Mouse (Mus musculus): ENCODE data around the gene Taar6. TPM values are rescaled to one million over a fixed set of nuclear protein-coding genes. Genes with fewer than 3 reads are reported as not detected.

The Taar6 gene
- not detected in 2 replicates for polyA plus RNA-seq (2016; fragmentation: Nextera tagmentation; extraction: Ambion mirVana)

- Histone ChIP-seq H3K27me3 (replicated peaks; ENCODE audit: low read depth, poor library complexity, severe bottlenecking) (no peaks in the 10 kb centered on the region), H3K9me3 (peaks cover 2% of the 10 kb centered on the region; the same call in 1 of the 2 replicates), H3K27ac (replicated peaks) (no peak within 1 kb of the TSS), H3K4me1 (no peaks in the 10 kb centered on the region; the same call in 1 of the 2 replicates), H3K36me3 (replicated peaks) (no peaks in the 10 kb centered on the region), H3K4me3 (no peak within 1 kb of the TSS)
- DNase-seq (ENCODE audit: low spot score) = no peak
- 80% methylated on average over 8 of the region's 8 CpGs for whole genome bisulfite sequencing
Observed at GRCm38 (mm10) chr10:23985546-23985945, at the start of gene Taar6. Gene Taar6, minus strand, starts transcription at chr10:23985646.

DNA sequence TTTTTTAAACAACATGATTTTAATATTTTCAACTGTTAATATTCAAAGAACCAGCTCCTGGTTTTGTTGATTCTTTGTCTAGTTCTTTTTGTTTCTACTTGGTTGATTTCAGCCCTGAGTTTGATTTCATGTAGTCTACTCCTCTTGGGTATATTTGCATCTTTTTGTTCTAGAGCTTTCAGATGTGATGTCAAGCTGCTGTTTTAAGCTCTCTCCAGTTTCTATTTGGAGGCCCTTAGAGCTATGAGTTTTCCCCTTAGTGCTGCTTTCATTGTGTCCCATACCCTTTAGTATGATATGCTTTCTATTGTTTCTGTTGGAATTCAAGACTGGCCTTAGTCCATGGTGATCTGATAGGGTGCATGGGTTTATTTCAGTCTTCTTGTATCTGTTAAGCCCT, 45.9 kb upstream of the Taar6 start:
- no peak for DNase-seq (ENCODE audit: low spot score)
- Histone ChIP-seq H3K27ac (replicated peaks) (no peak overlapping the region), H3K36me3 (replicated peaks) (no peaks in the 10 kb centered on the region), H3K27me3 (replicated peaks; ENCODE audit: low read depth, poor library complexity, severe bottlenecking) (no peaks in the 10 kb centered on the region), H3K9me3 (no peaks in the 10 kb centered on the region), H3K4me1 (no peaks in the 10 kb centered on the region), H3K4me3 (no peak overlapping the region)

- no peak within 1 kb of the TSS for H3K27ac ChIP-seq (replicated peaks)
- no peak within 1 kb of the TSS for H3K4me3 ChIP-seq
- H3K36me3 ChIP-seq (replicated peaks) = no peaks in the 10 kb centered on the region
- no peaks in the 10 kb centered on the region for H3K9me3 ChIP-seq
- H3K27me3 ChIP-seq (replicated peaks; ENCODE audit: low read depth, poor library complexity, severe bottlenecking) = no peaks in the 10 kb centered on the region
- H3K4me1 ChIP-seq = no peaks in the 10 kb centered on the region
- no peak for DNase-seq (ENCODE audit: low spot score)
Observed at GRCm38 (mm10) chr10:24026922-24027321, 41.5 kb upstream of the Taar6 start, which contains the start of gene Taar7d. Gene Taar7d, plus strand, starts transcription at chr10:24027222.

DNA sequence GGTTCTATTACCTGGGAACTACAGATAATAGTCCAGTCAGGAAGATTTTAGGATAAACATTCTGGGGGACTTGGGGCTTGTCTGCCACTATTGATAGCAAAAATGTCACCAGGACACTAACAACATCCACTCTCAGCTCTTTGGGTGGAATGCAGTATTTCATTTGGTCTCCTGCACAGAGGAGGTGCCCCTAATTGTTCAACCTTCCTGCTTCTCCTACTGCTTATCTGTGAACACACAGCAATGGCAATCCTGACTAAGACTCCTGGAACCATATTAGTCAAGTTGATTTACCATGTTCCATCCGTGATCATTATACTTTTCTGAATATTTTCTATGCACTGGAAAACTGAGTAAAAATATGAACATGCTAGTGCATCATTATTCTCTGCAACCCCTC, 22.7 kb upstream of the Taar6 start:
- 92% methylated on average over 1 of the region's 1 CpGs for WGBS
- no peaks in the 10 kb centered on the region for H3K27me3 ChIP-seq (replicated peaks; ENCODE audit: low read depth, poor library complexity, severe bottlenecking)
- H3K36me3 ChIP-seq (replicated peaks) = no peaks in the 10 kb centered on the region
- DNase-seq (ENCODE audit: low spot score) = no peak
- no peak overlapping the region for H3K27ac ChIP-seq (replicated peaks)
- no peaks in the 10 kb centered on the region for H3K9me3 ChIP-seq
- no peaks in the 10 kb centered on the region for H3K4me1 ChIP-seq
- no peak overlapping the region for H3K4me3 ChIP-seq

GRCm38 (mm10) chr10:24007034-24007433, 21.6 kb upstream of the Taar6 start:
- no peaks in the 10 kb centered on the region for H3K36me3 ChIP-seq (replicated peaks)
- 65% methylated on average over 2 of the region's 2 CpGs for WGBS
- H3K27ac ChIP-seq (replicated peaks) = no peak overlapping the region
- H3K9me3 ChIP-seq = no peaks in the 10 kb centered on the region
- no peaks in the 10 kb centered on the region for H3K27me3 ChIP-seq (replicated peaks; ENCODE audit: low read depth, poor library complexity, severe bottlenecking)
- no peaks in the 10 kb centered on the region for H3K4me1 ChIP-seq
- no peak for DNase-seq (ENCODE audit: low spot score)
- no peak overlapping the region for H3K4me3 ChIP-seq

DNA sequence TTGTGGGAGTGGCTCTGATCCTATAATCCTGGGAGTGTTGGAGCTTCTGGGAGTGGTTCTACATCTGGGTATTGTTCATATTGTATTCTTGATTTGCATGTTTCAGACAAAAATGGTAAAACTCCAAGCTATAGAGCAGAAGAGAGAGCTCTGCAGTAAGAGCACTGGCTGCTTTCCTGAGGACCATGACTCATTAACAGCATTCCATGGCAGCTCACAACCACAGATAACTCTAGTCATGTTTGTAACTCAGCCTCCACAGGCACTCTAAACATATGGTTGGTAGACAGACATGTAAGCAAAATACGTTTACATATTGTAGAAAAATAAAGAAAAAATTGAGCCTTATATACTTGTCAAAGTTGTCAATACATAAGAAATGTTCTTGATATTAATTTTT, 21.0 kb upstream of the Taar6 start:
- H3K27me3 ChIP-seq (replicated peaks; ENCODE audit: low read depth, poor library complexity, severe bottlenecking) = no peaks in the 10 kb centered on the region
- no peaks in the 10 kb centered on the region for H3K36me3 ChIP-seq (replicated peaks)
- no peak for DNase-seq (ENCODE audit: low spot score)
- no peaks in the 10 kb centered on the region for H3K4me1 ChIP-seq
- no peaks in the 10 kb centered on the region for H3K9me3 ChIP-seq
- 78% methylated on average over 1 of the region's 1 CpGs for WGBS
- no peak overlapping the region for H3K27ac ChIP-seq (replicated peaks)
- H3K4me3 ChIP-seq = no peak overlapping the region

- no peak within 1 kb of the TSS for H3K4me3 ChIP-seq
- no peaks in the 10 kb centered on the region for H3K9me3 ChIP-seq
- no peaks in the 10 kb centered on the region for H3K27me3 ChIP-seq (replicated peaks; ENCODE audit: low read depth, poor library complexity, severe bottlenecking)
- H3K4me1 ChIP-seq = no peaks in the 10 kb centered on the region
- no peak for DNase-seq (ENCODE audit: low spot score)
- no peaks in the 10 kb centered on the region for H3K36me3 ChIP-seq (replicated peaks)
- WGBS = 84% methylated on average over 1 of the region's 1 CpGs
- no peak within 1 kb of the TSS for H3K27ac ChIP-seq (replicated peaks)
Observed at GRCm38 (mm10) chr10:23999639-24000038, 14.2 kb upstream of the Taar6 start, which contains the start of gene Taar7b. Gene Taar7b, plus strand, starts transcription at chr10:23999939.

DNA sequence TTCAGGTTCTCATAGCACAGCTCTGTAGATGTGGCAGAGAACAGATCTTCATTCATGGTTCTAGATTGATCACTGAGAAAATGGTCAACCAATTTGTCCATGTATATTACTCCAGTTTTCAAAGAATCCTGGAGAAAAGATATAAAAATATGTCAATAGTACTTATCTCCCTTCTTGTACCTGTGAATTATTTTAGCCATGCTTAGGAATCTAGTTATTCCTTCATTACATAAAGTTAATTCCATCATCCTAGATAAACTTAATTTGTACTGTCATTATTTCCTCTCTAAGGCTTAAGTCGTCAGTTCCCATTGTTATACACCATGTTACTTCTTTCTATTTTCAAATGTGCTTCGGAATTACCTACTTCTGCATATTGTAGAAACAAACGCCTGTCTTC, 7.9 kb upstream of the Taar6 start, which contains the start of gene Taar7a:
TSS of gene Taar7a (minus strand) at position 101 of the 400 bp plus-strand sequence.
- H3K4me1 ChIP-seq = no peaks in the 10 kb centered on the region
- no peak within 1 kb of the TSS for H3K4me3 ChIP-seq
- no peak within 1 kb of the TSS for H3K27ac ChIP-seq (replicated peaks)
- 89% methylated on average over 3 of the region's 3 CpGs for WGBS
- H3K36me3 ChIP-seq (replicated peaks) = no peaks in the 10 kb centered on the region
- DNase-seq (ENCODE audit: low spot score) = no peak
- H3K27me3 ChIP-seq (replicated peaks; ENCODE audit: low read depth, poor library complexity, severe bottlenecking) = no peaks in the 10 kb centered on the region
- H3K9me3 ChIP-seq = peaks cover 2% of the 10 kb centered on the region; the same call in 1 of the 2 replicates

GRCm38 (mm10) chr10:23986419-23986818, 973 bp upstream of the Taar6 start:
- WGBS = 81% methylated on average over 5 of the region's 5 CpGs
- no peaks in the 10 kb centered on the region; the same call in 1 of the 2 replicates for H3K4me1 ChIP-seq
- H3K36me3 ChIP-seq (replicated peaks) = no peaks in the 10 kb centered on the region
- peaks cover 2% of the 10 kb centered on the region; the same call in 1 of the 2 replicates for H3K9me3 ChIP-seq
- H3K27me3 ChIP-seq (replicated peaks; ENCODE audit: low read depth, poor library complexity, severe bottlenecking) = no peaks in the 10 kb centered on the region
- H3K27ac ChIP-seq (replicated peaks) = no peak overlapping the region
- DNase-seq (ENCODE audit: low spot score) = no peak
- no peak overlapping the region for H3K4me3 ChIP-seq

DNA sequence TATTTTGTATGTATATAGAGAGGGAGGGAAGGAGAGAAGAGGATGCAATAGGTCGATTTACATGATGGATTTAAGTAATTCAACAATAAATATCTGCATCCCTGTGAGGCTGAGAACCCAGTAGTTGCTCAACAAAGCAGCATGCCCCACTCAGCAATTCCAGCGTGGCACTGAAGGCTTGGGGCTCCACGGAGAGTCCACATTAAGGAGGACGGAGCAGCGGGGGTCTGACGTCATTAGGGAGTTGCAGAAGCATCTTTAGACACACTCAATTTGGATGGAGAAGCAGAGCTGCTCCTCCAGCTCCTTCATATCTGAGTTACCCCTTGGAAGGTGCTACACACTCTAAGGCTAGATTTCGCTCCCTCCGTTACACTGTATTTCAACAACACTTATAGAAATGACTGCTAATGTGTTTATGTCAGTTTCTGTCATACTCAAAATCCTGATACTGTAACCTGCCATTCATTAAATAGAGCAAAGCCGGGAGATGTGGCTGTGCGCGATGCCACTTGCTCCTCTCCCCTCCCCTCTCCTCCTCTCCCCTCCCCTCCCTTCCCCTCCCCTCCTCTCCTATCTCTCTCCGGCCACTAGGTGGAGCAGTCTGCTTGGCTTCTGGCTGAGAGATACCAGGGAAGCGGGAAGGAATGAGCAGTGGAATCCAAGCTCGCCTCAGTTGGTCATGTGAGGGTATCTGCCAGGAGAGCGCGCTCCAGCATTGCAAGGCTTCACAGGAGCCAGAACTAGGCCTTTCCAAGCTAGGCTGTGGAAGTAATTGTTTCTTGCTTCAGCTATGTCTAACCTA, 6.3 kb downstream of the Taar6 start:
- Histone ChIP-seq H3K9me3 (no peaks in the 10 kb centered on the region), H3K4me3 (no peak overlapping the region), H3K36me3 (replicated peaks) (no peaks in the 10 kb centered on the region), H3K4me1 (no peaks in the 10 kb centered on the region; the same call in 1 of the 2 replicates), H3K27me3 (replicated peaks; ENCODE audit: low read depth, poor library complexity, severe bottlenecking) (no peaks in the 10 kb centered on the region), H3K27ac (replicated peaks) (no peak overlapping the region)
- DNase-seq (ENCODE audit: low spot score) = peak; percentile 81
- 41% methylated on average over 16 of the region's 16 CpGs for WGBS

DNA sequence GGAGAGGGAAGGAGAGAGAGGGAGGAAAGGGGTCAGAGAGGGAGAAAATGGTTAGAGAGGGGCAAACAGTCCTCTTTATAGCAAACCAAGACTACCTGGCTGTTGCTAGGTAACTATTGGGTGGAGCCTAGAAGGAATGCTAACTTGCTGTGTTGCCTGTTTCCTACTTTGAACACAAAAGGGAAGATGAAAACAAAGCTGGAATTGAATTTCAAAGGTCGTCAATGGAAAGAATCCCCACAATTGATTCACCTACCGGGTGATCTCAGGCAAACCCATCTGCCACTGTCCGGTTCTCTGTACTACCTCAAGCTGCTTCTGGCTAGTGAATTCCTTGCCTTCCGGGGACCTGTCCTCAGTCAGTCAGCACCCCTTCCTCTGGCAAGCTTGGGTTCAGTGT, 7.5 kb downstream of the Taar6 start:
- Histone ChIP-seq H3K36me3 (replicated peaks) (no peaks in the 10 kb centered on the region), H3K4me3 (no peak overlapping the region), H3K27ac (replicated peaks) (no peak overlapping the region), H3K4me1 (no peaks in the 10 kb centered on the region), H3K9me3 (no peaks in the 10 kb centered on the region), H3K27me3 (replicated peaks; ENCODE audit: low read depth, poor library complexity, severe bottlenecking) (no peaks in the 10 kb centered on the region)
- DNase-seq (ENCODE audit: low spot score) = no peak
- 44% methylated on average over 4 of the region's 4 CpGs for WGBS

GRCm38 (mm10) chr10:23971256-23971655, 14.2 kb downstream of the Taar6 start:
- Histone ChIP-seq H3K4me1 (no peaks in the 10 kb centered on the region), H3K9me3 (no peaks in the 10 kb centered on the region), H3K27me3 (replicated peaks; ENCODE audit: low read depth, poor library complexity, severe bottlenecking) (no peaks in the 10 kb centered on the region), H3K36me3 (replicated peaks) (no peaks in the 10 kb centered on the region), H3K27ac (replicated peaks) (no peak overlapping the region), H3K4me3 (no peak overlapping the region)
- WGBS = 84% methylated on average over 5 of the region's 5 CpGs
- no peak for DNase-seq (ENCODE audit: low spot score)

DNA sequence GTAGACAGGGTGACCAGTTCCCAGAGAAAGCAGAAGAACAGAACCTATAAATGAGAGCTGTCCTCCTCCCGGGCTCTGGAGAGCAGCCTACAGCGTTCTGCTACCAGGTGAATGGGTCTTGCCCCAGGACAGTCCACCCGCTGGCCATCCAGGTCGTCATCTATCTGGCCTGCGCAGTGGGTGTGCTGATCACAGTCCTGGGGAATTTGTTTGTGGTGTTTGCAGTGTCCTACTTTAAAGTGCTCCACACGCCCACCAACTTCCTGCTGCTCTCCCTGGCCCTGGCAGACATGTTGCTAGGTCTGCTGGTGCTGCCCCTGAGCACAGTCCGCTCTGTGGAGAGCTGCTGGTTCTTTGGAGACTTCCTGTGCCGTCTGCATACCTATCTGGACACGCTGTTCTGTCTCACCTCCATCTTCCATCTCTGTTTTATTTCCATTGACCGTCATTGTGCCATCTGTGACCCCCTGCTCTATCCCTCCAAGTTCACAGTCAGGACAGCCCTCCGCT, 14.7 kb downstream of the Taar6 start, which contains the start of gene Taar5:
TSS of gene Taar5 (plus strand) at position 51 of the 510 bp plus-strand sequence.
- no peak for DNase-seq (ENCODE audit: low spot score)
- H3K36me3 ChIP-seq (replicated peaks) = no peaks in the 10 kb centered on the region
- no peaks in the 10 kb centered on the region for H3K27me3 ChIP-seq (replicated peaks; ENCODE audit: low read depth, poor library complexity, severe bottlenecking)
- no peak within 1 kb of the TSS for H3K27ac ChIP-seq (replicated peaks)
- H3K9me3 ChIP-seq = no peaks in the 10 kb centered on the region
- no peak within 1 kb of the TSS for H3K4me3 ChIP-seq
- 91% methylated on average over 11 of the region's 11 CpGs for WGBS
- no peaks in the 10 kb centered on the region for H3K4me1 ChIP-seq
